In genomic region chr12:117989018-117989828, GRCm38 (mm10) we compare ENCODE assay signal across 8 mouse cellular contexts.
A peak's percentile ranks its signal among the peaks of the same experiment; 100 is the strongest.
DNase-seq lines count a peak whose midpoint lies in the region; ATAC-seq and TF ChIP-seq lines count a peak whose summit lies in the region.

No protein-coding gene starts in this region.

- no peaks in the 10 kb centered on the region for H3K9me3 ChIP-seq in hindbrain, embryonic 13.5 days
- no peaks in the 10 kb centered on the region for H3K9me3 ChIP-seq in midbrain, postnatal 0 days (ENCODE audit: low read length)

- H3K4me2 ChIP-seq in hindbrain, embryonic 13.5 days, result peak overlapping the region; percentile 40
- H3K4me2 ChIP-seq in midbrain, postnatal 0 days (ENCODE audit: low read depth, low read length, poor library complexity, severe bottlenecking), result peak overlapping the region; percentile 28; the same call in 1 of the 2 replicates

- no peak overlapping the region for H3K27ac ChIP-seq in kidney, adult 2 months (ENCODE audit: insufficient read depth, low read depth, low read length)
- H3K27ac ChIP-seq in hindbrain, embryonic 13.5 days, result no peak overlapping the region
- H3K27ac ChIP-seq in midbrain, postnatal 0 days (ENCODE audit: low read depth, low read length), result no peak overlapping the region

- WGBS in kidney, adult 2 months, result 25% methylated on average over 11 of the region's 11 CpGs
- WGBS in hindbrain, embryonic 13.5 days, result 2% methylated on average over 11 of the region's 11 CpGs
- 7% methylated on average over 11 of the region's 11 CpGs for WGBS in midbrain, postnatal 0 days

- no peaks in the 10 kb centered on the region for H3K4me1 ChIP-seq in kidney, adult 2 months (ENCODE audit: control insufficient read depth, insufficient read depth, low read length)
- H3K4me1 ChIP-seq in hindbrain, embryonic 13.5 days (replicated peaks), result peaks cover 15% of the 10 kb centered on the region
- H3K4me1 ChIP-seq in midbrain, postnatal 0 days (ENCODE audit: insufficient read depth, low read length), result no peaks in the 10 kb centered on the region

- peaks cover 3% of the 10 kb centered on the region; the same call in 1 of the 2 replicates for H3K27me3 ChIP-seq in kidney, adult 2 months (replicated peaks; ENCODE audit: control insufficient read depth, insufficient read depth, low read length)
- peaks cover 81% of the 10 kb centered on the region for H3K27me3 ChIP-seq in hindbrain, embryonic 13.5 days
- no peaks in the 10 kb centered on the region; the same call in none of the 2 replicates for H3K27me3 ChIP-seq in midbrain, postnatal 0 days (ENCODE audit: insufficient read depth, low read length)

- TF ChIP-seq POLR2A in kidney, adult 2 months (IDR thresholded peaks at IDR 0.05; ENCODE audit: low read depth, low read length), result no peak

- DNase-seq in kidney, postnatal 14 days, result peak; percentile 8
- no peak for DNase-seq in kidney, adult 2 months
- peak; percentile 14 for DNase-seq in embryo, embryonic 11.5 days (ENCODE audit: low read depth, low spot score)
- DNase-seq in midbrain, postnatal 0 days (ENCODE audit: low spot score), result peak; percentile 43
- DNase-seq in urinary bladder, postnatal 14 days (ENCODE audit: low spot score), result no peak
- DNase-seq in thymus, postnatal 25 days, result no peak

- TF ChIP-seq CTCF in kidney, adult 2 months (conservative IDR thresholded peaks at IDR 0.05; ENCODE audit: insufficient read depth, insufficient read length, low read depth, low read length), result no peak
- TF ChIP-seq CTCF in midbrain, postnatal 0 days (IDR thresholded peaks at IDR 0.05), result no peak

- H3K9ac ChIP-seq in hindbrain, embryonic 13.5 days, result no peak overlapping the region
- no peak overlapping the region for H3K9ac ChIP-seq in midbrain, postnatal 0 days (replicated peaks; ENCODE audit: low read length, poor library complexity, severe bottlenecking)

- ATAC-seq in hindbrain, embryonic 13.5 days (ENCODE audit: low FRiP score), result peak; percentile 52
- ATAC-seq in midbrain, postnatal 0 days (ENCODE audit: low FRiP score), result no peak
- no peak for ATAC-seq in inflammation-experienced regulatory T-cells, adult 6 months

- H3K36me3 ChIP-seq in kidney, adult 2 months (ENCODE audit: control insufficient read depth, insufficient read depth, low read length), result no peaks in the 10 kb centered on the region
- no peaks in the 10 kb centered on the region for H3K36me3 ChIP-seq in hindbrain, embryonic 13.5 days
- H3K36me3 ChIP-seq in midbrain, postnatal 0 days (ENCODE audit: insufficient read depth, low read length), result no peaks in the 10 kb centered on the region

- no peak overlapping the region for H3K4me3 ChIP-seq in kidney, adult 2 months (ENCODE audit: insufficient read depth, low read depth, low read length)
- H3K4me3 ChIP-seq in hindbrain, embryonic 13.5 days, result no peak overlapping the region
- no peak overlapping the region for H3K4me3 ChIP-seq in midbrain, postnatal 0 days (ENCODE audit: low read depth, low read length)

Comparison
In these comparisons a context has a peak if more than half of its experiments do, and no peak if none do; other contexts are left out.
1. DNase-seq: peak in kidney, postnatal 14 days (single experiment), embryo, embryonic 11.5 days (single experiment) and midbrain, postnatal 0 days (single experiment); none in kidney, adult 2 months (single experiment), urinary bladder, postnatal 14 days (single experiment) and thymus, postnatal 25 days (single experiment).